Mouse (Mus musculus) myocyte (in vitro differentiated cells): ENCODE measurements around the gene Wdpcp.

Source experiments
- CEBPB ChIP-seq: IDR thresholded peaks from 2 replicates; pipeline ENCODE4 v1.6.1; 2011; ENCODE audit warnings: mild to moderate bottlenecking, moderate library complexity; ENCODE audit not compliant: poor library complexity, insufficient read depth, severe bottlenecking
- E2F4 ChIP-seq: IDR thresholded peaks from one replicate; pipeline ENCODE4 v1.6.1; 2011; ENCODE audit warnings: mild to moderate bottlenecking, control low read depth, moderate library complexity; ENCODE audit not compliant: insufficient read depth
- MAX ChIP-seq: IDR thresholded peaks from one replicate; pipeline ENCODE4 v1.6.1; 2011; ENCODE audit warnings: low read depth, mild to moderate bottlenecking, control low read depth
- MYOG ChIP-seq, 3 experiments: IDR thresholded peaks; one replicate each; pipeline ENCODE4 v1.6.1; 2011; ENCODE audit warnings: control low read depth in 2 of 3, low read depth in 2 of 3, mild to moderate bottlenecking in 2 of 3; ENCODE audit not compliant: insufficient read length in 2 of 3, control insufficient read depth in 1 of 3, insufficient read depth in 1 of 3
- POLR2A ChIP-seq: IDR thresholded peaks from one replicate; pipeline ENCODE4 v1.6.1; 2011; ENCODE audit warnings: low read depth, mild to moderate bottlenecking, control low read depth, moderate library complexity; ENCODE audit not compliant: insufficient read length
- POLR2AphosphoS2 ChIP-seq: IDR thresholded peaks from one replicate; pipeline ENCODE4 v1.6.1; 2011; ENCODE audit warnings: low read depth, control low read depth; ENCODE audit not compliant: insufficient read length
- REST ChIP-seq: IDR thresholded peaks from one replicate; pipeline ENCODE4 v1.6.1; 2011; ENCODE audit warnings: mild to moderate bottlenecking, control low read depth, moderate library complexity; ENCODE audit not compliant: insufficient read depth, insufficient read length
- SRF ChIP-seq: IDR thresholded peaks from one replicate; pipeline ENCODE4 v1.6.1; 2011; ENCODE audit warnings: low read depth; ENCODE audit not compliant: control insufficient read depth, insufficient read length
- TCF12 ChIP-seq: IDR thresholded peaks from one replicate; pipeline ENCODE4 v1.6.1; 2011; ENCODE audit warnings: mild to moderate bottlenecking, control low read depth; ENCODE audit not compliant: poor library complexity, insufficient read depth, severe bottlenecking
- USF1 ChIP-seq: IDR thresholded peaks from one replicate; pipeline ENCODE4 v1.6.1; 2011; ENCODE audit warnings: low read depth, mild to moderate bottlenecking, control low read depth, moderate library complexity

- TF ChIP-seq POLR2A, result no peak
- TF ChIP-seq USF1, result no peak
- no peak for TF ChIP-seq MAX
- TF ChIP-seq MYOG (IDR thresholded peaks at IDR 0.05; ENCODE audit: control insufficient read depth in 1 of 3, insufficient read depth in 1 of 3, insufficient read length in 2 of 3, low read depth in 2 of 3), result no peak
- TF ChIP-seq TCF12, result no peak
- TF ChIP-seq SRF, result no peak
- no peak for TF ChIP-seq POLR2AphosphoS2
- no peak for TF ChIP-seq E2F4
- TF ChIP-seq REST, result no peak
- no peak for TF ChIP-seq CEBPB
Measured at GRCm38 (mm10) chr11:21566934-21567333, 5.1 kb upstream of the Wdpcp start.
